10 mouse cellular contexts compared by ENCODE assay signal in the genomic region with DNA sequence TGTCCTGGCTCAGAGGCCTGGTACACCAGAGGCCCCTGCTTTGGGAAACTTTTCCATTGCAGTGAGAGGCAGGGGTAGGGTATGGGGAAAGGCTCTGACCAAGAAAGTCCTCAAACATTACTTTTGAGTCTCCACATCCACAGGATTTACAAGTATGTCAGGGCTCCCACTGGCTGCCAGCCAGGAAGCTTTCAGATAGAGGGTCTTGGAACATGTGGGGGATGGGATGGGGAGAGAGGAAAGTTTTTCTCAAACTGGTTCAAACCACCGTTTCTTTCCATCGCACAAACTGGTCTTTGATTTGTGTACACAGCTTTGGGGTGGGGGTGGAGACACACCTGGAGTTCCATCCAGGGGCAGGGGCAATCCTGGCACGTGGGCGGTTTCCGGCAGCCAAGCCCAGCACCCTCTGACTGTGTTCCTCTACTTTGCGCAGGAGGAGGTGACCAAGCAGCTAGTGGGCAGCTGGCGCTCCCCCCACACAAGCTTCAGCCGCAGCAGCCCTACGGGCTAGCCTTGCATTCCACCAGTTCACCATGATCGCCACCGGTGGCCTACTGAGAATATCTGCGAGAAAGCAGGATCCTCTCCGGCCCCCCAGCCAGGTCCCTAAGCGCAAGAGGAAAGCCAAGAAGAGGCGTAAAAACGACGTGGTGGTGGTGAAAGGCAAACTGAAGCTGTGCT. TPM values are rescaled to one million over a fixed set of nuclear protein-coding genes. Genes with fewer than 3 reads are reported as not detected.
A peak's percentile ranks its signal among the peaks of the same experiment; 100 is the strongest.
DNase-seq lines count a peak whose midpoint lies in the region; ATAC-seq and TF ChIP-seq lines count a peak whose summit lies in the region.
"Had no signal": no experiment of that assay in that cellular context is flagged by ENCODE, and none has a peak within 500 bp of the region (broad histone marks: within the 10 kb centered on the region; RNA-seq: fewer than 3 reads in every experiment).

No protein-coding gene starts in this region.

- DNase-seq in kidney, adult 18-20 months: no peak
- DNase-seq in brain, embryonic 14.5 days (ENCODE audit: low read depth): peak; percentile 44
- DNase-seq in forebrain, embryonic 14.5 days (ENCODE audit: low spot score): peak; percentile 41
- DNase-seq in midbrain, embryonic 10.5 days (ENCODE audit: low spot score): no peak
- no peak for DNase-seq in testis, postnatal 14 days (ENCODE audit: low spot score)
- no peak for DNase-seq in gastrocnemius, adult 18-20 months (ENCODE audit: low spot score)
- no peak for DNase-seq in layer of hippocampus, adult 18-20 months (ENCODE audit: low spot score in 2 of 2)

- WGBS in kidney, embryonic 15.5 days: 8% methylated on average over 17 of the region's 17 CpGs
- WGBS in forebrain, embryonic 14.5 days: 23% methylated on average over 17 of the region's 17 CpGs
- WGBS in midbrain, embryonic 10.5 days: 11% methylated on average over 17 of the region's 17 CpGs

- TF ChIP-seq CTCF in brain, embryonic 14.5 days (IDR thresholded peaks at IDR 0.05; ENCODE audit: borderline replicate concordance, extremely low read depth, insufficient read depth, insufficient read length): no peak

- H3K4me1 ChIP-seq in kidney, embryonic 15.5 days: peaks cover 40% of the 10 kb centered on the region
- peaks cover 12% of the 10 kb centered on the region; the same call in 1 of the 2 replicates for H3K4me1 ChIP-seq in forebrain, embryonic 14.5 days (ENCODE audit: control insufficient read depth, insufficient read depth, low read length)
- H3K4me1 ChIP-seq in midbrain, embryonic 10.5 days: peaks cover 41% of the 10 kb centered on the region

- peak overlapping the region; percentile 92 for H3K4me2 ChIP-seq in kidney, embryonic 15.5 days
- H3K4me2 ChIP-seq in forebrain, embryonic 14.5 days (ENCODE audit: low read length): peak overlapping the region; percentile 96

- H3K36me3 ChIP-seq in kidney, embryonic 15.5 days: no peaks in the 10 kb centered on the region
- no peaks in the 10 kb centered on the region for H3K36me3 ChIP-seq in forebrain, embryonic 14.5 days (ENCODE audit: control insufficient read depth, insufficient read depth, low read length)
- H3K36me3 ChIP-seq in midbrain, embryonic 10.5 days: no peaks in the 10 kb centered on the region
- H3K36me3 ChIP-seq: G1E had no signal

- no peaks in the 10 kb centered on the region for H3K9me3 ChIP-seq in kidney, embryonic 15.5 days (replicated peaks)
- H3K9me3 ChIP-seq in forebrain, embryonic 14.5 days (replicated peaks; ENCODE audit: control insufficient read depth, low read length): no peaks in the 10 kb centered on the region
- H3K9me3 ChIP-seq in midbrain, embryonic 10.5 days (replicated peaks): no peaks in the 10 kb centered on the region

- peak overlapping the region; percentile 53 for H3K4me3 ChIP-seq in kidney, embryonic 15.5 days (replicated peaks)
- H3K4me3 ChIP-seq in forebrain, embryonic 14.5 days (ENCODE audit: low read depth, low read length): no peak overlapping the region
- H3K4me3 ChIP-seq in midbrain, embryonic 10.5 days: peak overlapping the region; percentile 69; the same call in 1 of the 2 replicates

- no peak overlapping the region for H3K27ac ChIP-seq in kidney, embryonic 15.5 days
- no peak overlapping the region for H3K27ac ChIP-seq in forebrain, embryonic 14.5 days (ENCODE audit: low read depth, low read length)
- no peak overlapping the region for H3K27ac ChIP-seq in midbrain, embryonic 10.5 days (replicated peaks)
- H3K27ac ChIP-seq: macrophage had no signal

- TF ChIP-seq POLR2A in brain, embryonic 14.5 days (IDR thresholded peaks at IDR 0.05; ENCODE audit: borderline replicate concordance, extremely low read depth, insufficient read depth, insufficient read length, poor library complexity, severe bottlenecking): no peak

- peaks cover 86% of the 10 kb centered on the region for H3K27me3 ChIP-seq in kidney, embryonic 15.5 days
- H3K27me3 ChIP-seq in forebrain, embryonic 14.5 days (replicated peaks; ENCODE audit: control insufficient read depth, insufficient read depth, low read length): peaks cover 18% of the 10 kb centered on the region; the same call in 1 of the 2 replicates
- peaks cover 86% of the 10 kb centered on the region for H3K27me3 ChIP-seq in midbrain, embryonic 10.5 days (ENCODE audit: low read depth, poor library complexity, severe bottlenecking)

- H3K9ac ChIP-seq in kidney, embryonic 15.5 days: no peak overlapping the region
- no peak overlapping the region for H3K9ac ChIP-seq in forebrain, embryonic 14.5 days (ENCODE audit: low read length)

- ATAC-seq in kidney, embryonic 15.5 days (replicated peaks; ENCODE audit: low FRiP score): no peak
- no peak for ATAC-seq in forebrain, embryonic 14.5 days

RNA-seq across cellular contexts. Expression of a gene that starts 13.6 kb away (rescaled TPM):
- polyA plus RNA-seq in kidney, embryonic 15.5 days (2015; fragmentation: Nextera tagmentation; extraction: Ambion mirVana): 0.57 and 0.66 TPM in 2 replicates
- polyA plus RNA-seq in brain, embryonic 14.5 days (2012; rRNA removed): 3.2 and 4.6 TPM in 2 replicates
- 1.0 and 2.0 TPM in 2 replicates for polyA plus RNA-seq in forebrain, embryonic 14.5 days (2014; fragmentation: Nextera tagmentation; extraction: Ambion mirVana)
- 1.4 and 1.7 TPM in 2 replicates for polyA plus RNA-seq in midbrain, embryonic 10.5 days (2016; fragmentation: Nextera tagmentation; extraction: Ambion mirVana)
- under 1 TPM; 0.07 to 0.59 TPM for total RNA-seq in gastrocnemius, adult 18-20 months (2021)
- 1 to 10 TPM; 8.9 to 9.7 TPM for total RNA-seq in layer of hippocampus, adult 18-20 months (2021)
- polyA plus RNA-seq: G1E, macrophage had no signal

Comparison
In these comparisons a context has a peak if more than half of its experiments do, and no peak if none do; other contexts are left out.
1. DNase-seq: peak in brain, embryonic 14.5 days (single experiment) and forebrain, embryonic 14.5 days (single experiment); none in kidney, adult 18-20 months (single experiment), midbrain, embryonic 10.5 days (single experiment), testis, postnatal 14 days (single experiment), gastrocnemius, adult 18-20 months (single experiment) and layer of hippocampus, adult 18-20 months (0 of 2).